9 mouse cellular contexts compared by ENCODE assay signal in genomic region chr3:87175438-87175815, GRCm38 (mm10). TPM values are rescaled to one million over a fixed set of nuclear protein-coding genes. Genes with fewer than 3 reads are reported as not detected.
DNase-seq lines count a peak whose midpoint lies in the region; ATAC-seq and TF ChIP-seq lines count a peak whose summit lies in the region.
"Had no signal": no experiment of that assay in that cellular context is flagged by ENCODE, and none has a peak within 500 bp of the region (broad histone marks: within the 10 kb centered on the region; RNA-seq: fewer than 3 reads in every experiment).

No protein-coding gene starts in this region.

- ATAC-seq in forebrain, embryonic 14.5 days = no peak
- no peak for ATAC-seq in kidney, postnatal 0 days (replicated peaks; ENCODE audit: low FRiP score, low read depth)
- ATAC-seq in midbrain, postnatal 0 days (ENCODE audit: low FRiP score) = no peak

- TF ChIP-seq EP300 in ES-Bruce4 (IDR thresholded peaks at IDR 0.05; ENCODE audit: insufficient read depth, low read depth, low read length) = no peak

- no peaks in the 10 kb centered on the region for H3K27me3 ChIP-seq in ES-Bruce4 (ENCODE audit: control insufficient read depth, insufficient read depth, low read length, poor library complexity, severe bottlenecking)
- H3K27me3 ChIP-seq in forebrain, embryonic 14.5 days (replicated peaks; ENCODE audit: control insufficient read depth, insufficient read depth, low read length) = no peaks in the 10 kb centered on the region
- no peaks in the 10 kb centered on the region for H3K27me3 ChIP-seq in kidney, postnatal 0 days (ENCODE audit: insufficient read depth, low read length)
- no peaks in the 10 kb centered on the region for H3K27me3 ChIP-seq in midbrain, postnatal 0 days (ENCODE audit: insufficient read depth, low read length)

- peak overlapping the region; percentile 83; the same call in 1 of the 2 replicates for H3K9ac ChIP-seq in ES-Bruce4 (ENCODE audit: low read depth, poor library complexity, severe bottlenecking)
- H3K9ac ChIP-seq in forebrain, embryonic 14.5 days (ENCODE audit: low read length) = no peak overlapping the region
- no peak overlapping the region for H3K9ac ChIP-seq in kidney, postnatal 0 days (ENCODE audit: low read depth, low read length)
- H3K9ac ChIP-seq in midbrain, postnatal 0 days (replicated peaks; ENCODE audit: low read length, poor library complexity, severe bottlenecking) = no peak overlapping the region

- TF ChIP-seq CTCF in ES-Bruce4 (IDR thresholded peaks at IDR 0.05; ENCODE audit: low read depth, low read length) = no peak
- peak; percentile 85 for TF ChIP-seq CTCF in kidney, postnatal 0 days (IDR thresholded peaks at IDR 0.05; ENCODE audit: low read depth)
- peak; percentile 87 for TF ChIP-seq CTCF in midbrain, postnatal 0 days (IDR thresholded peaks at IDR 0.05)

- peak overlapping the region; percentile 29 for H3K4me3 ChIP-seq in ES-Bruce4 (ENCODE audit: low read depth, low read length)
- H3K4me3 ChIP-seq in forebrain, embryonic 14.5 days (ENCODE audit: low read depth, low read length) = no peak overlapping the region
- H3K4me3 ChIP-seq in kidney, postnatal 0 days (replicated peaks; ENCODE audit: low read depth, low read length) = no peak overlapping the region
- H3K4me3 ChIP-seq in midbrain, postnatal 0 days (ENCODE audit: low read depth, low read length) = peak overlapping the region; percentile 65; the same call in 1 of the 2 replicates

- H3K9me3 ChIP-seq in ES-Bruce4 (replicated peaks; ENCODE audit: control insufficient read depth, insufficient read depth, low read length, poor library complexity, severe bottlenecking) = no peaks in the 10 kb centered on the region
- H3K9me3 ChIP-seq in forebrain, embryonic 14.5 days (replicated peaks; ENCODE audit: control insufficient read depth, low read length) = no peaks in the 10 kb centered on the region
- H3K9me3 ChIP-seq in kidney, postnatal 0 days (replicated peaks; ENCODE audit: low read length) = no peaks in the 10 kb centered on the region
- no peaks in the 10 kb centered on the region for H3K9me3 ChIP-seq in midbrain, postnatal 0 days (ENCODE audit: low read length)

- peaks cover 2% of the 10 kb centered on the region for H3K4me1 ChIP-seq in ES-Bruce4 (ENCODE audit: control insufficient read depth, insufficient read depth, low read length)
- H3K4me1 ChIP-seq in forebrain, embryonic 14.5 days (ENCODE audit: control insufficient read depth, insufficient read depth, low read length) = peaks cover 12% of the 10 kb centered on the region; the same call in 1 of the 2 replicates
- H3K4me1 ChIP-seq in kidney, postnatal 0 days (replicated peaks; ENCODE audit: insufficient read depth, low read length) = peaks cover 10% of the 10 kb centered on the region
- 0 out of 2 replicates have a peak, but pooled peaks cover 5% of the 10 kb centered on the region for H3K4me1 ChIP-seq in midbrain, postnatal 0 days (ENCODE audit: insufficient read depth, low read length)

- WGBS in forebrain, embryonic 14.5 days = 77% methylated on average over 3 of the region's 3 CpGs
- WGBS in kidney, postnatal 0 days = 44% methylated on average over 3 of the region's 3 CpGs
- WGBS in midbrain, postnatal 0 days = 52% methylated on average over 3 of the region's 3 CpGs

- no peak overlapping the region for H3K27ac ChIP-seq in ES-Bruce4 (ENCODE audit: insufficient read depth, low read length)
- 0 out of 2 replicates have a peak overlapping the region, but pooled peaks have one; percentile 71 for H3K27ac ChIP-seq in forebrain, embryonic 14.5 days (ENCODE audit: low read depth, low read length)
- no peak overlapping the region for H3K27ac ChIP-seq in kidney, postnatal 0 days
- 0 out of 2 replicates have a peak overlapping the region, but pooled peaks have one; percentile 79 for H3K27ac ChIP-seq in midbrain, postnatal 0 days (ENCODE audit: low read depth, low read length)

- TF ChIP-seq POLR2A in ES-Bruce4 (IDR thresholded peaks at IDR 0.05; ENCODE audit: insufficient read depth, low read length) = no peak

- peak overlapping the region; percentile 83; the same call in 1 of the 2 replicates for H3K4me2 ChIP-seq in forebrain, embryonic 14.5 days (ENCODE audit: low read length)
- peak overlapping the region; percentile 70 for H3K4me2 ChIP-seq in kidney, postnatal 0 days (ENCODE audit: low read length)
- peak overlapping the region; percentile 64 for H3K4me2 ChIP-seq in midbrain, postnatal 0 days (ENCODE audit: low read depth, low read length, poor library complexity, severe bottlenecking)

- peak; percentile 29 to 47 for DNase-seq in adrenal gland, postnatal 36 days
- DNase-seq in adrenal gland, adult 2 months = no peak
- DNase-seq in forebrain, embryonic 14.5 days (ENCODE audit: low spot score) = peak; percentile 84
- peak; percentile 85 for DNase-seq in kidney, postnatal 0 days (ENCODE audit: low spot score)
- DNase-seq in midbrain, postnatal 0 days (ENCODE audit: low spot score) = peak; percentile 75
- no peak for DNase-seq in spleen, adult 12 weeks (ENCODE audit: low spot score)
- no peak for DNase-seq in cerebellum, adult 8-10 months

- H3K36me3 ChIP-seq in ES-Bruce4 (ENCODE audit: control insufficient read depth, insufficient read depth, low read length, poor library complexity, severe bottlenecking) = no peaks in the 10 kb centered on the region
- H3K36me3 ChIP-seq in forebrain, embryonic 14.5 days (ENCODE audit: control insufficient read depth, insufficient read depth, low read length) = no peaks in the 10 kb centered on the region
- no peaks in the 10 kb centered on the region for H3K36me3 ChIP-seq in kidney, postnatal 0 days (ENCODE audit: insufficient read depth, low read length)
- no peaks in the 10 kb centered on the region for H3K36me3 ChIP-seq in midbrain, postnatal 0 days (ENCODE audit: insufficient read depth, low read length)

RNA-seq across cellular contexts. Expression of gene Kirrel, which starts 0.9 kb away (rescaled TPM):
- 10 to 100 TPM; 17.9 to 22.3 TPM for total RNA-seq in adrenal gland, postnatal 36 days (2021)
- 10 to 100 TPM; 12.5 to 22.0 TPM for total RNA-seq in adrenal gland, adult 2 months (2021)
- polyA plus RNA-seq in adrenal gland, adult 2 months (2012; rRNA removed) = 9.9 and 11.2 TPM in 2 replicates
- polyA plus RNA-seq in ES-Bruce4 (2011; ENCODE audit: insufficient read depth, insufficient read length, low read depth, missing spikeins) = 38.3 and 39.9 TPM in 2 replicates
- polyA plus RNA-seq in forebrain, embryonic 14.5 days (2014; fragmentation: Nextera tagmentation; extraction: Ambion mirVana) = 2.2 and 2.9 TPM in 2 replicates
- 11.7 and 12.3 TPM in 2 replicates for polyA plus RNA-seq in kidney, postnatal 0 days (2015; fragmentation: Nextera tagmentation; extraction: Ambion mirVana)
- total RNA-seq in midbrain, postnatal 0 days (2014; rRNA removed) = 11.1 and 11.3 TPM in 2 replicates
- polyA plus RNA-seq in midbrain, postnatal 0 days (2015; fragmentation: Nextera tagmentation; extraction: Ambion mirVana) = 3.3 and 4.0 TPM in 2 replicates
- total RNA-seq: neutrophil, adult 5-6 weeks had no signal

Comparison
In these comparisons a context has a peak if more than half of its experiments do, and no peak if none do; other contexts are left out.
1. DNase-seq: peak in adrenal gland, postnatal 36 days (2 of 2), forebrain, embryonic 14.5 days (single experiment), kidney, postnatal 0 days (single experiment) and midbrain, postnatal 0 days (single experiment); none in adrenal gland, adult 2 months (single experiment), spleen, adult 12 weeks (single experiment) and cerebellum, adult 8-10 months (single experiment).
2. H3K27ac ChIP-seq: peak in forebrain, embryonic 14.5 days (single experiment) and midbrain, postnatal 0 days (single experiment); none in ES-Bruce4 (single experiment) and kidney, postnatal 0 days (single experiment).
3. H3K4me3 ChIP-seq: peak in ES-Bruce4 (single experiment) and midbrain, postnatal 0 days (single experiment); none in forebrain, embryonic 14.5 days (single experiment) and kidney, postnatal 0 days (single experiment).
4. Peak in every context shown above with its lines, with median percentiles within 50 percentile points of each other: H3K4me2 ChIP-seq.